ENCODE assay signal across 10 mouse cellular contexts in genomic region chr19:18639552-18639951, GRCm38 (mm10). TPM values are rescaled to one million over a fixed set of nuclear protein-coding genes. Genes with fewer than 3 reads are reported as not detected.
A peak's percentile ranks its signal among the peaks of the same experiment; 100 is the strongest.
DNase-seq lines count a peak whose midpoint lies in the region; ATAC-seq and TF ChIP-seq lines count a peak whose summit lies in the region.
"Had no signal": no experiment of that assay in that cellular context is flagged by ENCODE, and none has a peak within 500 bp of the region (broad histone marks: within the 10 kb centered on the region; RNA-seq: fewer than 3 reads in every experiment).

No protein-coding gene starts in this region.

- no peaks in the 10 kb centered on the region for H3K27me3 ChIP-seq in kidney, postnatal 0 days (ENCODE audit: insufficient read depth, low read length)
- H3K27me3 ChIP-seq in kidney, embryonic 14.5 days (ENCODE audit: control insufficient read depth, insufficient read depth, low read length) = no peaks in the 10 kb centered on the region
- no peaks in the 10 kb centered on the region for H3K27me3 ChIP-seq in embryonic facial prominence, embryonic 10.5 days (replicated peaks; ENCODE audit: low read depth, poor library complexity, severe bottlenecking)
- H3K27me3 ChIP-seq: neural tube, embryonic 12.5 days had no signal

- no peak overlapping the region for H3K27ac ChIP-seq in kidney, postnatal 0 days
- H3K27ac ChIP-seq in kidney, embryonic 14.5 days (ENCODE audit: low read depth, low read length) = no peak overlapping the region
- no peak overlapping the region for H3K27ac ChIP-seq in embryonic facial prominence, embryonic 10.5 days (replicated peaks)
- H3K27ac ChIP-seq: neural tube, embryonic 12.5 days had no signal

- no peak for ATAC-seq in kidney, postnatal 0 days (replicated peaks; ENCODE audit: low FRiP score, low read depth)
- no peak for ATAC-seq in kidney, embryonic 14.5 days (ENCODE audit: low FRiP score, low TSS enrichment)
- peak; percentile 82 for ATAC-seq in CD4-positive, CD25-positive, alpha-beta regulatory T cell, adult 4 months

- H3K9me3 ChIP-seq in kidney, postnatal 0 days (replicated peaks; ENCODE audit: low read length) = no peaks in the 10 kb centered on the region
- no peaks in the 10 kb centered on the region for H3K9me3 ChIP-seq in kidney, embryonic 14.5 days (ENCODE audit: control insufficient read depth, low read length)
- H3K9me3 ChIP-seq in embryonic facial prominence, embryonic 10.5 days = no peaks in the 10 kb centered on the region
- H3K9me3 ChIP-seq: neural tube, embryonic 12.5 days had no signal

- DNase-seq in kidney, postnatal 0 days (ENCODE audit: low spot score) = no peak
- DNase-seq in 416B (ENCODE audit: low read depth) = peak; percentile 22
- peak; percentile 41 to 42 for DNase-seq in cerebellum, postnatal 36 days
- DNase-seq in embryonic facial prominence, embryonic 10.5 days (ENCODE audit: low spot score) = no peak
- no peak for DNase-seq in embryo, embryonic 11 days
- DNase-seq: heart, adult 18-20 months; right cerebral cortex, postnatal 14 days had no signal

- no peak overlapping the region for H3K4me3 ChIP-seq in kidney, postnatal 0 days (replicated peaks; ENCODE audit: low read depth, low read length)
- H3K4me3 ChIP-seq in kidney, embryonic 14.5 days (ENCODE audit: low read length) = no peak overlapping the region
- H3K4me3 ChIP-seq in embryonic facial prominence, embryonic 10.5 days = no peak overlapping the region
- H3K4me3 ChIP-seq: neural tube, embryonic 12.5 days had no signal

- peak; percentile 78 for TF ChIP-seq CTCF in kidney, postnatal 0 days (IDR thresholded peaks at IDR 0.05; ENCODE audit: low read depth)

- H3K9ac ChIP-seq in kidney, postnatal 0 days (ENCODE audit: low read depth, low read length) = no peak overlapping the region
- H3K9ac ChIP-seq in kidney, embryonic 14.5 days (ENCODE audit: low read depth, low read length) = no peak overlapping the region
- H3K9ac ChIP-seq: neural tube, embryonic 12.5 days had no signal

- no peaks in the 10 kb centered on the region for H3K4me1 ChIP-seq in kidney, postnatal 0 days (replicated peaks; ENCODE audit: insufficient read depth, low read length)
- no peaks in the 10 kb centered on the region for H3K4me1 ChIP-seq in kidney, embryonic 14.5 days (ENCODE audit: control insufficient read depth, insufficient read depth, low read length)
- peaks cover 7% of the 10 kb centered on the region for H3K4me1 ChIP-seq in embryonic facial prominence, embryonic 10.5 days
- H3K4me1 ChIP-seq: neural tube, embryonic 12.5 days had no signal

- H3K4me2 ChIP-seq in kidney, postnatal 0 days (ENCODE audit: low read length) = no peak overlapping the region
- no peak overlapping the region for H3K4me2 ChIP-seq in kidney, embryonic 14.5 days (replicated peaks; ENCODE audit: low read depth, low read length)
- H3K4me2 ChIP-seq: neural tube, embryonic 12.5 days had no signal

- 34% methylated on average over 2 of the region's 2 CpGs for WGBS in kidney, postnatal 0 days
- 33% methylated on average over 2 of the region's 2 CpGs for WGBS in kidney, embryonic 14.5 days
- WGBS in embryonic facial prominence, embryonic 10.5 days = 28% methylated on average over 2 of the region's 2 CpGs

- no peaks in the 10 kb centered on the region; the same call in 1 of the 2 replicates for H3K36me3 ChIP-seq in kidney, postnatal 0 days (ENCODE audit: insufficient read depth, low read length)
- no peaks in the 10 kb centered on the region for H3K36me3 ChIP-seq in kidney, embryonic 14.5 days (ENCODE audit: control insufficient read depth, insufficient read depth, low read length)
- no peaks in the 10 kb centered on the region; the same call in 1 of the 2 replicates for H3K36me3 ChIP-seq in embryonic facial prominence, embryonic 10.5 days (replicated peaks)
- H3K36me3 ChIP-seq: neural tube, embryonic 12.5 days had no signal

RNA-seq across cellular contexts. Expression of gene Nmrk1, which starts 7.8 kb away (rescaled TPM):
- polyA plus RNA-seq in kidney, postnatal 0 days (2015; fragmentation: Nextera tagmentation; extraction: Ambion mirVana) = 20.6 and 24.7 TPM in 2 replicates
- 17.8 and 18.5 TPM in 2 replicates for polyA plus RNA-seq in kidney, embryonic 14.5 days (2014; fragmentation: Nextera tagmentation; extraction: Ambion mirVana)
- polyA plus RNA-seq in CD4-positive, CD25-positive, alpha-beta regulatory T cell, adult 4 months (2017; shearing (Covaris generic)) = 1 to 10 TPM; 7.4 to 8.1 TPM
- 8.1 and 8.7 TPM in 2 replicates for polyA plus RNA-seq in embryonic facial prominence, embryonic 10.5 days (2016; fragmentation: Nextera tagmentation; extraction: Ambion mirVana)

RNA-seq across cellular contexts. Expression of gene Ostf1, which starts 7.9 kb away (rescaled TPM):
- 190 and 191 TPM in 2 replicates for polyA plus RNA-seq in kidney, postnatal 0 days (2015; fragmentation: Nextera tagmentation; extraction: Ambion mirVana)
- polyA plus RNA-seq in kidney, embryonic 14.5 days (2014; fragmentation: Nextera tagmentation; extraction: Ambion mirVana) = 96.8 and 101 TPM in 2 replicates
- 100 to 1,000 TPM; 100 to 103 TPM for polyA plus RNA-seq in CD4-positive, CD25-positive, alpha-beta regulatory T cell, adult 4 months (2017; shearing (Covaris generic))
- polyA plus RNA-seq in embryonic facial prominence, embryonic 10.5 days (2016; fragmentation: Nextera tagmentation; extraction: Ambion mirVana) = 35.0 and 37.0 TPM in 2 replicates

RNA-seq across cellular contexts. Expression of gene Carnmt1, which starts 31.0 kb away (rescaled TPM):
- polyA plus RNA-seq in kidney, postnatal 0 days (2015; fragmentation: Nextera tagmentation; extraction: Ambion mirVana) = 32.2 and 35.9 TPM in 2 replicates
- 44.8 TPM in 2 replicates for polyA plus RNA-seq in kidney, embryonic 14.5 days (2014; fragmentation: Nextera tagmentation; extraction: Ambion mirVana)
- polyA plus RNA-seq in CD4-positive, CD25-positive, alpha-beta regulatory T cell, adult 4 months (2017; shearing (Covaris generic)) = 1 to 10 TPM; 2.2 to 3.5 TPM
- polyA plus RNA-seq in embryonic facial prominence, embryonic 10.5 days (2016; fragmentation: Nextera tagmentation; extraction: Ambion mirVana) = 27.8 and 29.9 TPM in 2 replicates

Comparison
In these comparisons a context has a peak if more than half of its experiments do, and no peak if none do; other contexts are left out.
1. DNase-seq: peak in 416B (single experiment) and cerebellum, postnatal 36 days (2 of 2); none in kidney, postnatal 0 days (single experiment), embryonic facial prominence, embryonic 10.5 days (single experiment) and embryo, embryonic 11 days (single experiment).